Mouse (Mus musculus) heart, embryonic 14.5 days (tissue): ENCODE data around the gene Maml2. TPM values are rescaled to one million over a fixed set of nuclear protein-coding genes. Genes with fewer than 3 reads are reported as not detected.

Source experiments
- ATAC-seq: fragments of 200-750 bp; cut with Nextera tagmentation; 2 replicates; pipeline ENCODE4 v1.8.0; 2017; ENCODE audit warnings: low read depth, moderate TSS enrichment; ENCODE audit not compliant: insufficient number of reproducible peaks, insufficient read depth, low FRiP score
- H3K27ac ChIP-seq, 2 experiments: fragments of 200-500 bp in 1 of 2; fragments of 300-500 bp in 1 of 2; sonication (generic) in 1 of 2; replicated peaks in 1 of 2; 2 replicates each; pipeline ENCODE4 v1.5.1; 2012 to 2014; ENCODE audit warnings: low read depth in 2 of 2, low read length in 2 of 2, control low read depth in 1 of 2, mild to moderate bottlenecking in 1 of 2, mixed read lengths in 1 of 2; ENCODE audit not compliant: control insufficient read depth in 1 of 2, insufficient read depth in 1 of 2
- H3K27me3 ChIP-seq: fragments of 300-500 bp; sonication (generic); 2 replicates; pipeline ENCODE4 v1.6.1; 2014; ENCODE audit warnings: mild to moderate bottlenecking, low read length, control low read depth; ENCODE audit not compliant: control insufficient read depth, insufficient read depth
- H3K36me3 ChIP-seq: fragments of 300-500 bp; sonication (generic); 2 replicates; pipeline ENCODE4 v1.6.1; 2014; ENCODE audit warnings: mild to moderate bottlenecking, control low read depth, low read length, mixed read lengths; ENCODE audit not compliant: control insufficient read depth, insufficient read depth
- H3K4me1 ChIP-seq, 2 experiments: fragments of 200-500 bp in 1 of 2; fragments of 300-500 bp in 1 of 2; sonication (generic) in 1 of 2; 2 replicates each; pipeline ENCODE4 v1.6.1; 2012 to 2014; ENCODE audit warnings: low read length in 2 of 2, control low read depth in 1 of 2, mixed read lengths in 1 of 2; ENCODE audit not compliant: control insufficient read depth in 2 of 2, insufficient read depth in 2 of 2
- H3K4me2 ChIP-seq: fragments of 300-500 bp; sonication (generic); 2 replicates; pipeline ENCODE4 v1.6.1; 2014; ENCODE audit warnings: mild to moderate bottlenecking, low read length
- H3K4me3 ChIP-seq, 2 experiments: fragments of 200-500 bp in 1 of 2; fragments of 300-500 bp in 1 of 2; sonication (generic) in 1 of 2; 2 replicates each; pipeline ENCODE4 v1.5.1; 2012 to 2014; ENCODE audit warnings: low read length in 2 of 2, mild to moderate bottlenecking in 2 of 2, control low read depth in 1 of 2, low read depth in 1 of 2, moderate library complexity in 1 of 2; ENCODE audit not compliant: control insufficient read depth in 1 of 2, insufficient read depth in 1 of 2
- H3K9ac ChIP-seq: fragments of 300-500 bp; sonication (generic); 2 replicates; pipeline ENCODE4 v1.6.1; 2014; ENCODE audit warnings: mild to moderate bottlenecking, low read length
- H3K9me3 ChIP-seq: fragments of 300-500 bp; sonication (generic); 2 replicates; pipeline ENCODE4 v1.6.1; 2016; ENCODE audit warnings: low read length, control low read depth; ENCODE audit not compliant: control insufficient read depth
- WGBS: fragments of 180-500 bp; shearing (Covaris S2); extraction: QIAGEN DNeasy Blood & Tissue Kit; methylation state at CpG from one replicate; pipeline ENCODE4 v1.1.7; 2014; 5-methylcytosine and 5-hydroxymethylcytosine counted together
- polyA plus RNA-seq: library from polyadenylated mRNA; unstranded; fragments of >200 nt; fragmentation: Nextera tagmentation; extraction: Ambion mirVana; gene quantifications from 2 replicates; pipeline ENCODE4 v1.2.1, GENCODE M21; 2014

The Maml2 gene
- polyA plus RNA-seq, 1 experiment from 2014 or later, result 10.5 TPM

- Histone ChIP-seq H3K4me1 (peaks cover 6 to 18% of the 10 kb centered on the region in 2 experiments), H3K4me2 (no peak overlapping the region), H3K27ac (no peak overlapping the region), H3K9me3 (no peaks in the 10 kb centered on the region), H3K4me3 (no peak overlapping the region), H3K9ac (no peak overlapping the region), H3K36me3 (no peaks in the 10 kb centered on the region), H3K27me3 (no peaks in the 10 kb centered on the region)
- WGBS, result 91% methylated on average over 6 of the region's 6 CpGs
- no peak for ATAC-seq
Observed at GRCm38 (mm10) chr9:13684327-13684934, 386.7 kb downstream of the Maml2 start.

GRCm38 (mm10) chr9:13686977-13687659, 389.4 kb downstream of the Maml2 start:
- Histone ChIP-seq H3K9ac (no peak overlapping the region), H3K36me3 (no peaks in the 10 kb centered on the region), H3K4me1 (peaks cover 4 to 20% of the 10 kb centered on the region in 2 experiments), H3K4me3 (no peak overlapping the region), H3K4me2 (no peak overlapping the region), H3K27ac (no peak overlapping the region), H3K9me3 (no peaks in the 10 kb centered on the region), H3K27me3 (no peaks in the 10 kb centered on the region)
- no peak for ATAC-seq
- 85% methylated on average over 19 of the region's 19 CpGs for WGBS

GRCm38 (mm10) chr9:13688997-13689396, 391.2 kb downstream of the Maml2 start:
- ATAC-seq, result no peak
- H3K9ac ChIP-seq, result no peak overlapping the region
- 63% methylated on average over 9 of the region's 9 CpGs for WGBS
- H3K9me3 ChIP-seq, result no peaks in the 10 kb centered on the region
- no peaks in the 10 kb centered on the region for H3K36me3 ChIP-seq
- no peak overlapping the region for H3K4me3 ChIP-seq
- peaks cover 6 to 24% of the 10 kb centered on the region in 2 experiments for H3K4me1 ChIP-seq
- H3K4me2 ChIP-seq, result no peak overlapping the region
- no peak overlapping the region for H3K27ac ChIP-seq
- no peaks in the 10 kb centered on the region for H3K27me3 ChIP-seq

- peak overlapping the region in 1 of 2 experiments; percentile 2; a peak in 1 of 4 replicates for H3K4me3 ChIP-seq
- H3K4me2 ChIP-seq, result peak overlapping the region; percentile 60
- WGBS, result 19% methylated on average over 8 of the region's 8 CpGs
- H3K9me3 ChIP-seq, result no peaks in the 10 kb centered on the region
- ATAC-seq, result no peak
- peak overlapping the region; percentile 51 for H3K9ac ChIP-seq
- peaks cover 13 to 37% of the 10 kb centered on the region in 2 experiments for H3K4me1 ChIP-seq
- H3K27ac ChIP-seq, result no peak overlapping the region
- no peaks in the 10 kb centered on the region for H3K36me3 ChIP-seq
- H3K27me3 ChIP-seq, result no peaks in the 10 kb centered on the region
Observed at GRCm38 (mm10) chr9:13690321-13690720, 392.6 kb downstream of the Maml2 start.

- H3K27me3 ChIP-seq, result no peaks in the 10 kb centered on the region
- ATAC-seq, result no peak
- peaks cover 12 to 36% of the 10 kb centered on the region in 2 experiments for H3K4me1 ChIP-seq
- no peaks in the 10 kb centered on the region for H3K9me3 ChIP-seq
- peak overlapping the region; percentile 8; the same call in 1 of the 2 replicates for H3K4me2 ChIP-seq
- no peak overlapping the region for H3K4me3 ChIP-seq
- H3K27ac ChIP-seq, result no peak overlapping the region; a peak in 1 of 4 replicates
- no peak overlapping the region for H3K9ac ChIP-seq
- WGBS, result 71% methylated on average over 3 of the region's 3 CpGs
- no peaks in the 10 kb centered on the region for H3K36me3 ChIP-seq
Observed at GRCm38 (mm10) chr9:13693693-13694284, 396.0 kb downstream of the Maml2 start.

- peaks cover 10 to 36% of the 10 kb centered on the region in 2 experiments for H3K4me1 ChIP-seq
- ATAC-seq, result no peak
- no peak overlapping the region for H3K4me3 ChIP-seq
- no peaks in the 10 kb centered on the region for H3K27me3 ChIP-seq
- H3K9me3 ChIP-seq, result no peaks in the 10 kb centered on the region
- H3K36me3 ChIP-seq, result no peaks in the 10 kb centered on the region
- 24% methylated on average over 5 of the region's 5 CpGs for WGBS
- H3K9ac ChIP-seq, result no peak overlapping the region
- peak overlapping the region in 1 of 2 experiments; percentile 26; a peak in 1 of 4 replicates for H3K27ac ChIP-seq
- peak overlapping the region; percentile 8 for H3K4me2 ChIP-seq
Observed at GRCm38 (mm10) chr9:13694293-13694692, 396.5 kb downstream of the Maml2 start.

- Histone ChIP-seq H3K4me1 (peaks cover 9 to 27% of the 10 kb centered on the region in 2 experiments), H3K4me3 (no peak overlapping the region), H3K27ac (no peak overlapping the region), H3K9ac (no peak overlapping the region), H3K36me3 (0 out of 2 replicates have a peak, but pooled peaks cover 1% of the 10 kb centered on the region), H3K4me2 (no peak overlapping the region), H3K9me3 (no peaks in the 10 kb centered on the region), H3K27me3 (no peaks in the 10 kb centered on the region)
- WGBS, result 84% methylated on average over 4 of the region's 4 CpGs
- ATAC-seq, result no peak
Observed at GRCm38 (mm10) chr9:13697041-13697811, 399.5 kb downstream of the Maml2 start.
